Mouse (Mus musculus) bone marrow macrophage, adult 2 months (primary cell): ENCODE results near the gene Vti1a.

Source experiments
- CTCF ChIP-seq: IDR thresholded peaks from 2 replicates; pipeline ENCODE4 v1.5.1; 2012; ENCODE audit warnings: low read depth, mild to moderate bottlenecking, low read length, moderate library complexity
- POLR2A ChIP-seq: IDR thresholded peaks from 2 replicates; pipeline ENCODE4 v1.6.1; 2012; ENCODE audit warnings: mild to moderate bottlenecking, low read depth, low read length, borderline replicate concordance

DNA sequence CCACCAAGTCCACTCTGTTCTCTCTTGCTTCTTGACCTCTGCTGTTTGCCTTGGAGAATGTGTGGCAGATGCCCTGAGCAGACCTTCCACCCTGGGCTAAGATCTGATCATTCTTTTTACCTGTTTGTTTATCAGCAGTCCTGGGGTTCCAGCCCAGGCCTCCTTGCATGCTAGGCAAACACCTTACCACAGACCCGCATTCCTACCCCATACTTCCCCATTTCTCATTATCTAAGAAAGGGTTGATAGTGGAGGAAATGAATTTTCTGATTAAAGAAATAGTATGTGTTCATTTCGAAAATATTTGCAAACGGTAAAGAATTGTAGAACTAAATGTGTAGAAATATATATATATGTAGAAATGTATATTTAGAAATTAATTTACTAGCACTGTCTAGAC lies 293.7 kb downstream of the Vti1a start:
- TF ChIP-seq CTCF (no peak), POLR2A (no peak)
